Mouse (Mus musculus) right cerebral cortex, postnatal 36 days (tissue): ENCODE measurements at regions not wholly inside any gene's neighbourhood (a gene's known extent, or its start where the extent isn't known, plus 50 kb on each side); places are given as distances from the start of the nearest gene placed in this dataset.

ENCODE experiments used
- DNase-seq, 2 experiments: peaks; one replicate each; pipeline ENCODE4 v3.0.0; 2022; ENCODE audit warnings: low spot score in 2 of 2, mixed read lengths in 1 of 2

GRCm38 (mm10) chr7:40257733-40258376 is 640.3 kb upstream of the Vstm2b start:
- no peak for DNase-seq

- DNase-seq, result no peak
These were observed 639.8 kb upstream of the Vstm2b start for GRCm38 (mm10) chr7:40258377-40258739.

GRCm38 (mm10) chr7:40273459-40274072 is 624.6 kb upstream of the Vstm2b start:
- peak; percentile 48 to 49 for DNase-seq

GRCm38 (mm10) chr7:40275078-40275477 is 623.0 kb upstream of the Vstm2b start:
- no peak for DNase-seq

GRCm38 (mm10) chr7:40275658-40276057 is 622.5 kb upstream of the Vstm2b start:
- DNase-seq, result no peak

GRCm38 (mm10) chr7:40276116-40276515 is 622.0 kb upstream of the Vstm2b start:
- DNase-seq, result no peak

- no peak for DNase-seq
These were observed 608.0 kb upstream of the Vstm2b start for GRCm38 (mm10) chr7:40290166-40290565.

GRCm38 (mm10) chr7:40310558-40310957 is 587.6 kb upstream of the Vstm2b start:
- DNase-seq, result no peak

- no peak for DNase-seq
These were observed 577.0 kb upstream of the Vstm2b start for GRCm38 (mm10) chr7:40321171-40321570.

GRCm38 (mm10) chr7:40325188-40325705 is 572.9 kb upstream of the Vstm2b start:
- DNase-seq, result no peak

GRCm38 (mm10) chr7:40332455-40332854 is 565.7 kb upstream of the Vstm2b start:
- DNase-seq, result no peak

GRCm38 (mm10) chr7:40352306-40352705 is 545.8 kb upstream of the Vstm2b start:
- no peak for DNase-seq

GRCm38 (mm10) chr7:40362719-40363118 is 535.4 kb upstream of the Vstm2b start:
- DNase-seq, result no peak

- no peak for DNase-seq
These were observed 525.4 kb upstream of the Vstm2b start for GRCm38 (mm10) chr7:40372713-40373112.

- no peak for DNase-seq
These were observed 520.3 kb upstream of the Vstm2b start for GRCm38 (mm10) chr7:40377839-40378238.

- DNase-seq, result no peak
These were observed 516.9 kb upstream of the Vstm2b start for GRCm38 (mm10) chr7:40381244-40381643.

- no peak for DNase-seq
These were observed 510.0 kb upstream of the Vstm2b start for GRCm38 (mm10) chr7:40388152-40388551.

- DNase-seq, result no peak
These were observed 508.3 kb upstream of the Vstm2b start for GRCm38 (mm10) chr7:40389795-40390194.

GRCm38 (mm10) chr7:40390927-40391326 is 507.2 kb upstream of the Vstm2b start:
- DNase-seq, result no peak

GRCm38 (mm10) chr7:40391626-40392025 is 506.5 kb upstream of the Vstm2b start:
- DNase-seq, result no peak

GRCm38 (mm10) chr7:40392207-40392606 is 505.9 kb upstream of the Vstm2b start:
- no peak for DNase-seq

GRCm38 (mm10) chr7:40392699-40393098 is 505.4 kb upstream of the Vstm2b start:
- DNase-seq, result no peak

- DNase-seq, result no peak
These were observed 499.9 kb upstream of the Vstm2b start for GRCm38 (mm10) chr7:40398266-40398665.
